21 mouse cellular contexts compared by ENCODE assay signal in genomic region chr4:86681846-86682245, GRCm38 (mm10). TPM values are rescaled to one million over a fixed set of nuclear protein-coding genes. Genes with fewer than 3 reads are reported as not detected.
DNase-seq lines count a peak whose midpoint lies in the region; ATAC-seq lines count a peak whose summit lies in the region.
"Had no signal": no experiment of that assay in that cellular context is flagged by ENCODE, and none has a peak within 500 bp of the region (broad histone marks: within the 10 kb centered on the region; RNA-seq: fewer than 3 reads in every experiment).

No protein-coding gene starts in this region.

- no peak overlapping the region for H3K9ac ChIP-seq in liver, embryonic 13.5 days
- H3K9ac ChIP-seq: forebrain, embryonic 15.5 days; hindbrain, embryonic 12.5 days; limb, embryonic 15.5 days had no signal

- intact Hi-C loops in heart, postnatal 10 days (cut with DNase I) = no loop called here

- DNase-seq in adrenal gland, adult 2 months = peak; percentile 35
- DNase-seq in adrenal gland, adult 18-20 months (ENCODE audit: low spot score in 2 of 2) = no peak
- no peak for DNase-seq in heart, embryonic 10.5 days (ENCODE audit: low spot score)
- no peak for DNase-seq in heart, postnatal 10 days
- peak; percentile 58 for DNase-seq in cerebellum, adult 9-11 months
- DNase-seq in liver, embryonic 13.5 days = no peak
- DNase-seq in right cerebral cortex, postnatal 25 days = no peak
- DNase-seq: adrenal gland, postnatal 14 days; gastrocnemius, postnatal 36 days; kidney, adult 8-10 months; kidney, postnatal 14 days; right cerebral cortex, postnatal 4 days; thymus, postnatal 14 days had no signal

- H3K4me3 ChIP-seq in heart, embryonic 10.5 days = no peak overlapping the region
- H3K4me3 ChIP-seq in liver, embryonic 13.5 days (replicated peaks) = no peak overlapping the region
- H3K4me3 ChIP-seq: forebrain, embryonic 15.5 days; hindbrain, embryonic 12.5 days; limb, embryonic 15.5 days; midbrain, embryonic 10.5 days had no signal

- WGBS in heart, embryonic 10.5 days = 60% methylated on average over 2 of the region's 2 CpGs
- 65% methylated on average over 2 of the region's 2 CpGs for WGBS in liver, embryonic 13.5 days (ENCODE audit: insufficient replicate concordance)

- peaks cover 18% of the 10 kb centered on the region for H3K4me1 ChIP-seq in heart, embryonic 10.5 days
- peaks cover 34% of the 10 kb centered on the region for H3K4me1 ChIP-seq in liver, embryonic 13.5 days (replicated peaks)
- H3K4me1 ChIP-seq: forebrain, embryonic 15.5 days; hindbrain, embryonic 12.5 days; midbrain, embryonic 10.5 days had no signal

- H3K36me3 ChIP-seq in heart, embryonic 10.5 days = no peaks in the 10 kb centered on the region
- no peaks in the 10 kb centered on the region for H3K36me3 ChIP-seq in liver, embryonic 13.5 days
- H3K36me3 ChIP-seq: forebrain, embryonic 15.5 days; hindbrain, embryonic 12.5 days; limb, embryonic 15.5 days; midbrain, embryonic 10.5 days had no signal

- no peak overlapping the region for H3K4me2 ChIP-seq in liver, embryonic 13.5 days
- H3K4me2 ChIP-seq: forebrain, embryonic 15.5 days; hindbrain, embryonic 12.5 days; limb, embryonic 15.5 days had no signal

- no peaks in the 10 kb centered on the region for H3K9me3 ChIP-seq in heart, embryonic 10.5 days
- H3K9me3 ChIP-seq in liver, embryonic 13.5 days (replicated peaks) = no peaks in the 10 kb centered on the region
- H3K9me3 ChIP-seq: forebrain, embryonic 15.5 days; hindbrain, embryonic 12.5 days; limb, embryonic 15.5 days; midbrain, embryonic 10.5 days had no signal

- ATAC-seq in liver, embryonic 13.5 days (ENCODE audit: low read depth) = peak; percentile 19; the same call in 1 of the 2 replicates
- ATAC-seq in monocyte, adult 5-6 weeks (replicated peaks; ENCODE audit: insufficient number of reproducible peaks, low FRiP score, low TSS enrichment, poor library complexity, severe bottlenecking) = no peak
- ATAC-seq: CD4-positive, CD25-positive, alpha-beta regulatory T cell, adult 4 months; forebrain, embryonic 15.5 days; Patski had no signal

- H3K27me3 ChIP-seq in heart, embryonic 10.5 days (ENCODE audit: insufficient read depth, poor library complexity, severe bottlenecking) = no peaks in the 10 kb centered on the region
- no peaks in the 10 kb centered on the region for H3K27me3 ChIP-seq in liver, embryonic 13.5 days
- H3K27me3 ChIP-seq: forebrain, embryonic 15.5 days; hindbrain, embryonic 12.5 days; limb, embryonic 15.5 days; Patski had no signal

- H3K27ac ChIP-seq in heart, embryonic 10.5 days = peak overlapping the region; percentile 49
- H3K27ac ChIP-seq in liver, embryonic 13.5 days = peak overlapping the region; percentile 12; the same call in 1 of the 2 replicates
- H3K27ac ChIP-seq: forebrain, embryonic 15.5 days; hindbrain, embryonic 12.5 days; limb, embryonic 15.5 days; macrophage; midbrain, embryonic 10.5 days had no signal

RNA-seq across cellular contexts. Expression of gene Plin2, which starts 12.0 kb away (rescaled TPM):
- 100 to 1,000 TPM; 465 to 481 TPM for total RNA-seq in adrenal gland, adult 2 months (2021)
- 304 TPM in 2 replicates for polyA plus RNA-seq in adrenal gland, adult 2 months (2012; rRNA removed)
- total RNA-seq in adrenal gland, adult 18-20 months (2021) = 1,000 to 10,000 TPM in 1 of 2 experiments, 100 to 1,000 TPM in 1; 453 to 1,008 TPM
- 74.0 and 90.7 TPM in 2 replicates for polyA plus RNA-seq in heart, embryonic 10.5 days (2016; fragmentation: Nextera tagmentation; extraction: Ambion mirVana)
- total RNA-seq in heart, postnatal 10 days (2021) = 100 to 1,000 TPM; 132 to 153 TPM
- polyA plus RNA-seq in liver, embryonic 13.5 days (2015; fragmentation: Nextera tagmentation; extraction: Ambion mirVana) = 144 and 148 TPM in 2 replicates
- total RNA-seq in monocyte, adult 5-6 weeks (2017) = 312 to 507 TPM (median 480 TPM) in 3 replicates

Comparison
In these comparisons a context has a peak if more than half of its experiments do, and no peak if none do; other contexts are left out.
1. DNase-seq: peak in adrenal gland, adult 2 months (single experiment) and cerebellum, adult 9-11 months (single experiment); none in adrenal gland, adult 18-20 months (0 of 2), heart, embryonic 10.5 days (single experiment), heart, postnatal 10 days (0 of 2), liver, embryonic 13.5 days (single experiment) and right cerebral cortex, postnatal 25 days (single experiment).